Mouse (Mus musculus) forebrain, embryonic 16.5 days (tissue): ENCODE results near the gene Adap1. TPM values are rescaled to one million over a fixed set of nuclear protein-coding genes. Genes with fewer than 3 reads are reported as not detected.
A peak's percentile ranks its signal among the peaks of the same experiment; 100 is the strongest.

Source experiments
- ATAC-seq: fragments of 200-750 bp; cut with Nextera tagmentation; 2 replicates; pipeline ENCODE4 v1.8.0; 2017; ENCODE audit warnings: mild to moderate bottlenecking, moderate library complexity
- H3K27ac ChIP-seq: fragments of 300-500 bp; sonication (generic); 2 replicates; pipeline ENCODE4 v1.5.1; 2014; ENCODE audit warnings: low read length, control low read depth
- H3K27me3 ChIP-seq: fragments of 300-500 bp; sonication (generic); replicated peaks from 2 replicates; pipeline ENCODE4 v1.6.1; 2014; ENCODE audit warnings: low read length; ENCODE audit not compliant: control insufficient read depth, insufficient read depth
- H3K36me3 ChIP-seq: fragments of 300-500 bp; sonication (generic); 2 replicates; pipeline ENCODE4 v1.6.1; 2014; ENCODE audit not compliant: control insufficient read depth, insufficient read depth
- H3K4me1 ChIP-seq: fragments of 300-500 bp; sonication (generic); replicated peaks from 2 replicates; pipeline ENCODE4 v1.6.1; 2014; ENCODE audit warnings: low read length; ENCODE audit not compliant: control insufficient read depth, insufficient read depth
- H3K4me2 ChIP-seq: fragments of 300-500 bp; sonication (generic); 2 replicates; pipeline ENCODE4 v1.6.1; 2014; ENCODE audit warnings: mild to moderate bottlenecking, low read length, control low read depth
- H3K4me3 ChIP-seq: fragments of 300-500 bp; sonication (generic); replicated peaks from 2 replicates; pipeline ENCODE4 v1.5.1; 2014; ENCODE audit warnings: mild to moderate bottlenecking, low read length, control low read depth
- H3K9ac ChIP-seq: fragments of 300-500 bp; sonication (generic); replicated peaks from 2 replicates; pipeline ENCODE4 v1.6.1; 2014; ENCODE audit warnings: low read depth, low read length, control low read depth
- H3K9me3 ChIP-seq: fragments of 300-500 bp; sonication (generic); 2 replicates; pipeline ENCODE4 v1.6.1; 2016; ENCODE audit warnings: low read length; ENCODE audit not compliant: control insufficient read depth
- whole genome bisulfite sequencing: fragments of 180-500 bp; shearing (Covaris S2); extraction: QIAGEN DNeasy Blood & Tissue Kit; methylation state at CpG from one replicate; pipeline ENCODE4 v1.1.7; 2014; 5-methylcytosine and 5-hydroxymethylcytosine counted together
- polyA plus RNA-seq: library from polyadenylated mRNA; unstranded; fragments of >200 nt; fragmentation: Nextera tagmentation; extraction: Ambion mirVana; gene quantifications from 2 replicates; pipeline ENCODE4 v1.2.1, GENCODE M21; 2015

Adap1 gene
- polyA plus RNA-seq, 1 experiment from 2014 or later, result 35.5 TPM

- no peak for ATAC-seq
- Histone ChIP-seq H3K27me3 (peaks cover 24% of the 10 kb centered on the region), H3K27ac (no peak overlapping the region), H3K9ac (no peak overlapping the region), H3K4me2 (no peak overlapping the region), H3K4me1 (peaks cover 14% of the 10 kb centered on the region), H3K4me3 (no peak overlapping the region), H3K36me3 (no peaks in the 10 kb centered on the region), H3K9me3 (no peaks in the 10 kb centered on the region)
- WGBS, result 72% methylated on average over 7 of the region's 7 CpGs
Observed at GRCm38 (mm10) chr5:139327634-139328020, 2.2 kb upstream of the Adap1 start.

- no peak overlapping the region for H3K4me2 ChIP-seq
- no peak overlapping the region for H3K4me3 ChIP-seq
- ATAC-seq, result no peak
- WGBS, result 76% methylated on average over 7 of the region's 7 CpGs
- H3K27ac ChIP-seq, result no peak overlapping the region
- H3K36me3 ChIP-seq, result no peaks in the 10 kb centered on the region
- H3K27me3 ChIP-seq, result peaks cover 24% of the 10 kb centered on the region
- peaks cover 14% of the 10 kb centered on the region for H3K4me1 ChIP-seq
- H3K9me3 ChIP-seq, result no peaks in the 10 kb centered on the region
- H3K9ac ChIP-seq, result no peak overlapping the region
Observed at GRCm38 (mm10) chr5:139326986-139327633, 1.7 kb upstream of the Adap1 start.

- Histone ChIP-seq H3K9ac (no peak overlapping the region), H3K36me3 (no peaks in the 10 kb centered on the region), H3K4me1 (peaks cover 14% of the 10 kb centered on the region), H3K9me3 (no peaks in the 10 kb centered on the region), H3K27ac (no peak overlapping the region), H3K27me3 (peaks cover 24% of the 10 kb centered on the region), H3K4me2 (no peak overlapping the region), H3K4me3 (no peak overlapping the region)
- no peak for ATAC-seq
- 60% methylated on average over 13 of the region's 13 CpGs for WGBS
Observed at GRCm38 (mm10) chr5:139326111-139326696, 782 bp upstream of the Adap1 start.

GRCm38 (mm10) chr5:139324691-139325394 is 579 bp downstream of the Adap1 start:
- no peak; the same call in 1 of the 2 replicates for ATAC-seq
- peaks cover 14% of the 10 kb centered on the region for H3K4me1 ChIP-seq
- peak overlapping the region; percentile 75 for H3K9ac ChIP-seq
- H3K4me3 ChIP-seq, result peak overlapping the region; percentile 66
- H3K36me3 ChIP-seq, result no peaks in the 10 kb centered on the region
- H3K9me3 ChIP-seq, result no peaks in the 10 kb centered on the region
- peaks cover 24% of the 10 kb centered on the region for H3K27me3 ChIP-seq
- H3K4me2 ChIP-seq, result peak overlapping the region; percentile 73
- 2% methylated on average over 49 of the region's 62 CpGs for WGBS
- H3K27ac ChIP-seq, result no peak overlapping the region

GRCm38 (mm10) chr5:139324045-139324491 is 1.4 kb downstream of the Adap1 start:
- no peak; the same call in 1 of the 2 replicates for ATAC-seq
- Histone ChIP-seq H3K9ac (peak overlapping the region; percentile 75), H3K27ac (no peak overlapping the region), H3K4me1 (peaks cover 14% of the 10 kb centered on the region), H3K9me3 (no peaks in the 10 kb centered on the region), H3K36me3 (no peaks in the 10 kb centered on the region), H3K4me3 (peak overlapping the region; percentile 66), H3K27me3 (peaks cover 24% of the 10 kb centered on the region), H3K4me2 (peak overlapping the region; percentile 73)
- WGBS, result 57% methylated on average over 5 of the region's 5 CpGs

GRCm38 (mm10) chr5:139323260-139323924 is 2.0 kb downstream of the Adap1 start:
- Histone ChIP-seq H3K9ac (no peak overlapping the region), H3K4me3 (no peak overlapping the region), H3K27me3 (peaks cover 24% of the 10 kb centered on the region)

GRCm38 (mm10) chr5:139321331-139321730 is 4.1 kb downstream of the Adap1 start:
- Histone ChIP-seq H3K4me2 (no peak overlapping the region), H3K9ac (no peak overlapping the region), H3K4me3 (no peak overlapping the region), H3K4me1 (peaks cover 14% of the 10 kb centered on the region), H3K9me3 (no peaks in the 10 kb centered on the region), H3K27ac (no peak overlapping the region), H3K27me3 (peaks cover 24% of the 10 kb centered on the region), H3K36me3 (no peaks in the 10 kb centered on the region)
- no peak for ATAC-seq
- WGBS, result 78% methylated on average over 6 of the region's 6 CpGs

More at GRCm38 (mm10) chr5:139323260-139323924, 2.0 kb downstream of the Adap1 start:
- no peaks in the 10 kb centered on the region for H3K36me3 ChIP-seq
- WGBS, result 77% methylated on average over 9 of the region's 9 CpGs
- H3K27ac ChIP-seq, result no peak overlapping the region
- H3K9me3 ChIP-seq, result no peaks in the 10 kb centered on the region
- no peak for ATAC-seq
- H3K4me2 ChIP-seq, result no peak overlapping the region
- H3K4me1 ChIP-seq, result peaks cover 14% of the 10 kb centered on the region

- H3K4me2 ChIP-seq, result no peak overlapping the region
- no peaks in the 10 kb centered on the region for H3K36me3 ChIP-seq
- H3K27ac ChIP-seq, result no peak overlapping the region
- H3K4me1 ChIP-seq, result peaks cover 11% of the 10 kb centered on the region
- H3K27me3 ChIP-seq, result peaks cover 15% of the 10 kb centered on the region
- no peaks in the 10 kb centered on the region for H3K9me3 ChIP-seq
- H3K9ac ChIP-seq, result no peak overlapping the region
- 79% methylated on average over 7 of the region's 7 CpGs for WGBS
- H3K4me3 ChIP-seq, result no peak overlapping the region
- no peak for ATAC-seq
Observed at GRCm38 (mm10) chr5:139320424-139320823, 5.0 kb downstream of the Adap1 start.
